7 mouse cellular contexts compared by ENCODE assay signal in the genomic region with DNA sequence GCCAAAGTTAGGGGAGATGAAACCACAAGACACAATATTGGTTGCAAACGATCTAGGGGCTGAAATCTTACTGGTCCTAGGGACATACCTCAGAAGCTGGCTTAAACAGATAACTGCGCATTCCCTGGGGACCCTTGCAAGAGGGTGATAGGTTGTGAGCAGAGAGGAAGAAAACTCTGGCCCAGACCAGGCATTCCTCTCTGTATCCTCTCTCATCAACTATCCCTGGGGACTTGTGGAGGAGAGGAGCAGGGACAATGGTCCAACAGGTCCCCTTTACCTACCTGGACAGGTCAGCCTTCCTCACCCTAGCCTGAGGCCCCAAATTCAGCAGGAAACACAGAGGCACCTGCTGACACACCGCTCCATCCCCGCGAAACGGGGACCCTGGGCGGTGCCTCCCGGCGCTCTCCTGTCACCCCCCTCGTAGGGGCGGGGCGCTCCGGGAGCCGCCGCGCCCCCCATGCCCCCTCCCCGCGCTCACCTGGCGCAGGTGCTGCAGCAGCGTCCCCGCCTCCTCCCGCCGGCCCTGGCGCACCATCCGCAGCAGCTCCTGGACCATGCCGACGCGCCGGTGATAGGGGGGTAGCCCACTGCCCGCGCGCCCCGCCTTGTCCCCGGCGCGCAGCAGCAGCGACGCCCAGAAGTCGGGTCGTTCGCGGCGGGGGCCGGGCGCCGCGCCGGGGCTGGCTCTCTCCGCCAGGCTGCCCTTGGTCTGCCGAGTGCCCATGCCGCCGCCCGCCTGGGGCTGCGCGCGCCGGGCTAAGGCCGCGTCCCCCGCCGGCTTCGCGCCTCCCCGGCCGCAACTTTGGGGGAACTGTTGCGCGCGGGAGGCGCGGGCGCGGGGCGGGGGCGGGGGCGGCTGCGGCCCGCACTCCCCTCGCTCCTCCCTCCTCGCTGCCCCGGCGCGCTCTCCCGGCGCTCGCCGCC. TPM values are rescaled to one million over a fixed set of nuclear protein-coding genes. Genes with fewer than 3 reads are reported as not detected.
DNase-seq lines count a peak whose midpoint lies in the region; ATAC-seq and TF ChIP-seq lines count a peak whose summit lies in the region.

A gene (minus strand): TSS at position 863 of the 930 bp plus-strand sequence.

- no peak for DNase-seq in ES-E14 (ENCODE audit: low read depth, low spot score)
- DNase-seq in cerebellum, postnatal 14 days: peak; percentile 54 to 56
- DNase-seq in kidney, postnatal 14 days: peak; percentile 69
- DNase-seq in lung, postnatal 36 days: peak; percentile 46

- peak within 1 kb of the TSS; percentile 69 for H3K27ac ChIP-seq in ES-E14 (ENCODE audit: insufficient read depth, low read depth, low read length, poor library complexity, severe bottlenecking)
- H3K27ac ChIP-seq in heart, embryonic 14.5 days (replicated peaks in 1 of 2; ENCODE audit: control insufficient read depth in 1 of 2, insufficient read depth in 1 of 2, low read depth in 2 of 2, low read length in 2 of 2): peak within 1 kb of the TSS; percentile 81 to 95
- peak within 1 kb of the TSS; percentile 87 for H3K27ac ChIP-seq in stomach, embryonic 15.5 days

- under 1% methylated on average over 58 of the region's 86 CpGs for WGBS in heart, embryonic 14.5 days
- 1% methylated on average over 69 of the region's 86 CpGs for WGBS in stomach, embryonic 15.5 days

- peak within 1 kb of the TSS; percentile 63 for H3K4me3 ChIP-seq in C2C12 (ENCODE audit: insufficient read depth, poor library complexity, severe bottlenecking)
- H3K4me3 ChIP-seq in ES-E14 (ENCODE audit: insufficient read depth in 1 of 2, low read depth in 1 of 2, low read length in 2 of 2, poor library complexity in 1 of 2, severe bottlenecking in 1 of 2): peak within 1 kb of the TSS; percentile 86 to 94
- peak within 1 kb of the TSS; percentile 81 to 84 for H3K4me3 ChIP-seq in heart, embryonic 14.5 days (ENCODE audit: control insufficient read depth in 1 of 2, insufficient read depth in 1 of 2, low read depth in 1 of 2, low read length in 2 of 2)
- H3K4me3 ChIP-seq in stomach, embryonic 15.5 days (replicated peaks): peak within 1 kb of the TSS; percentile 76

- H3K79me2 ChIP-seq in C2C12 (ENCODE audit: control insufficient read depth, insufficient read depth): peaks cover 83% of the 10 kb centered on the region

- H3K36me3 ChIP-seq in C2C12 (ENCODE audit: control insufficient read depth, insufficient read depth) (peaks cover 4% of the 10 kb centered on the region), ES-E14 (ENCODE audit: control insufficient read depth, insufficient read depth, low read length, poor library complexity, severe bottlenecking) (no peaks in the 10 kb centered on the region)
- H3K36me3 ChIP-seq in heart, embryonic 14.5 days (ENCODE audit: control insufficient read depth, insufficient read depth, low read length): peaks cover 21% of the 10 kb centered on the region
- H3K36me3 ChIP-seq in stomach, embryonic 15.5 days: no peaks in the 10 kb centered on the region

- no peaks in the 10 kb centered on the region for H3K27me3 ChIP-seq in C2C12 (ENCODE audit: control insufficient read depth, insufficient read depth, insufficient read length)
- H3K27me3 ChIP-seq in heart, embryonic 14.5 days (ENCODE audit: control insufficient read depth, insufficient read depth, low read length): no peaks in the 10 kb centered on the region
- H3K27me3 ChIP-seq in stomach, embryonic 15.5 days (replicated peaks): no peaks in the 10 kb centered on the region

- in situ Hi-C loops in ES-E14 (cut with MboI; ENCODE audit: low sequenced_read_pairs in 2 of 2, unreplicated experiment in 2 of 2): no loop called here

- no peaks in the 10 kb centered on the region for H3K9me3 ChIP-seq in ES-E14 (ENCODE audit: control insufficient read depth, insufficient read depth, low read depth, low read length)
- H3K9me3 ChIP-seq in heart, embryonic 14.5 days (ENCODE audit: control insufficient read depth, low read length): no peaks in the 10 kb centered on the region
- H3K9me3 ChIP-seq in stomach, embryonic 15.5 days: no peaks in the 10 kb centered on the region

- ATAC-seq in heart, embryonic 14.5 days (ENCODE audit: insufficient number of reproducible peaks, insufficient read depth, low FRiP score, low read depth): peak; percentile 23
- ATAC-seq in stomach, embryonic 15.5 days (ENCODE audit: insufficient read depth, low FRiP score, low read depth): peak; percentile 47

- H3K79me3 ChIP-seq in C2C12 (ENCODE audit: low read depth): peaks cover 28% of the 10 kb centered on the region

- peak within 1 kb of the TSS; percentile 95 for H3ac ChIP-seq in C2C12 (ENCODE audit: control insufficient read depth, insufficient read length, low read depth)

- H3K4me1 ChIP-seq in ES-E14 (ENCODE audit: control insufficient read depth in 2 of 2, insufficient read depth in 2 of 2, low read length in 2 of 2, poor library complexity in 1 of 2): peaks cover 17 to 26% of the 10 kb centered on the region in 2 experiments
- H3K4me1 ChIP-seq in heart, embryonic 14.5 days (ENCODE audit: control insufficient read depth in 2 of 2, insufficient read depth in 2 of 2, low read length in 2 of 2): peaks cover 33 to 61% of the 10 kb centered on the region in 2 experiments
- H3K4me1 ChIP-seq in stomach, embryonic 15.5 days: peaks cover 47% of the 10 kb centered on the region

- peak within 1 kb of the TSS; percentile 85 for H3K9ac ChIP-seq in ES-E14 (ENCODE audit: insufficient read depth, low read depth, low read length, poor library complexity, severe bottlenecking)
- H3K9ac ChIP-seq in heart, embryonic 14.5 days (ENCODE audit: low read length): peak within 1 kb of the TSS; percentile 91
- peak within 1 kb of the TSS; percentile 80 for H3K9ac ChIP-seq in stomach, embryonic 15.5 days

- no peak for TF ChIP-seq CTCF in C2C12 (IDR thresholded peaks at IDR 0.05; ENCODE audit: control insufficient read depth, insufficient read depth, insufficient read length)

- H3K4me2 ChIP-seq in heart, embryonic 14.5 days (ENCODE audit: low read length): peak within 1 kb of the TSS; percentile 73
- H3K4me2 ChIP-seq in stomach, embryonic 15.5 days: peak within 1 kb of the TSS; percentile 91

TF ChIP-seq in C2C12, 6 proteins besides CTCF, POLR2A, EP300 and RAD21:
- no peak for TF ChIP-seq MAX (IDR thresholded peaks at IDR 0.05)
- TF ChIP-seq USF1 (IDR thresholded peaks at IDR 0.05; ENCODE audit: low read depth): no peak

TF ChIP-seq in ES-E14, 5 proteins besides CTCF, POLR2A, EP300 and RAD21:
- no peak for TF ChIP-seq CHD2 (IDR thresholded peaks at IDR 0.05; ENCODE audit: low read depth, low read length)
- TF ChIP-seq MAFK (IDR thresholded peaks at IDR 0.05; ENCODE audit: insufficient read depth, low read depth, low read length): no peak
- TF ChIP-seq HCFC1 (IDR thresholded peaks at IDR 0.05; ENCODE audit: borderline replicate concordance, insufficient read depth, low read length): no peak; the same call in 1 of the 2 replicates
- TF ChIP-seq ZNF384 (IDR thresholded peaks at IDR 0.05; ENCODE audit: low read depth, low read length): no peak
- no peak for TF ChIP-seq ZC3H11A (IDR thresholded peaks at IDR 0.05; ENCODE audit: borderline replicate concordance, low read depth, low read length)

RNA-seq across cellular contexts. Expression of the gene that starts here (rescaled TPM):
- polyA plus RNA-seq in C2C12 (2012; fragmentation: generic; extraction: Trizol): 12.5 TPM
- total RNA-seq in ES-E14 (2012; rRNA removed): 9.9 and 11.6 TPM in 2 replicates
- polyA plus RNA-seq in heart, embryonic 14.5 days (2014; fragmentation: Nextera tagmentation; extraction: Ambion mirVana): 19.4 and 21.2 TPM in 2 replicates
- 10.0 and 10.5 TPM in 2 replicates for polyA plus RNA-seq in stomach, embryonic 15.5 days (2015; fragmentation: Nextera tagmentation; extraction: Ambion mirVana)
